Mouse (Mus musculus): ENCODE data around the gene Ccrl2. TPM values are rescaled to one million over a fixed set of nuclear protein-coding genes. Genes with fewer than 3 reads are reported as not detected.

The Ccrl2 gene
- polyA plus RNA-seq, 1 experiment from 2014 or later, result 15.7 TPM

DNA sequence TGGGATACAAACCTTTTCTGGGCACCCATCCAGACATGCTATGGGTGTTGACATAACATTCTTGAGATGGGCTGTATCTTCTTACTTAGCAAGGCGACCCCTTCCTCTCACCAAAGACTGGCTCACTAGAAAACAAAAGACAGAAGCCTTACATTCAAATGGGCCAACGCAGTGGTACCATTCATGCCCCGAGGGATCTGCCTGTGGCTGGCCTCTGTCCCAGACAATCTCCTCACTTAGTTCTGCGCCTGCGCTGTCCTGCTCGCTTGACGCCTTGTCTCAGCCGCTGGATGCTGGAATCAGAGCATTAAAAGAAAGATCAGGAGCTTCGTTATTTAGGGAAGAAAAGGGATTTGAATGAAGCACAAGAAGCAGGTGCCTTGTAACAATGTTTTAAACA is 35.3 kb upstream of the Ccrl2 start:
- Histone ChIP-seq H3K27ac (ENCODE audit: low read length) (no peak overlapping the region), H3K4me3 (ENCODE audit: low read depth, low read length) (no peak overlapping the region), H3K36me3 (ENCODE audit: control insufficient read depth, insufficient read depth) (no peaks in the 10 kb centered on the region), H3K27me3 (ENCODE audit: control insufficient read depth, insufficient read depth, low read depth, low read length) (no peaks in the 10 kb centered on the region), H3K9me3 (replicated peaks; ENCODE audit: control insufficient read depth, low read length) (no peaks in the 10 kb centered on the region), H3K4me2 (ENCODE audit: low read depth, low read length) (no peak overlapping the region), H3K4me1 (ENCODE audit: control insufficient read depth, low read depth, low read length) (no peaks in the 10 kb centered on the region), H3K9ac (ENCODE audit: low read depth, low read length) (no peak overlapping the region)
- 60% methylated on average over 9 of the region's 9 CpGs for WGBS (ENCODE audit: insufficient replicate concordance)
- ATAC-seq (ENCODE audit: low read depth), result no peak

DNA sequence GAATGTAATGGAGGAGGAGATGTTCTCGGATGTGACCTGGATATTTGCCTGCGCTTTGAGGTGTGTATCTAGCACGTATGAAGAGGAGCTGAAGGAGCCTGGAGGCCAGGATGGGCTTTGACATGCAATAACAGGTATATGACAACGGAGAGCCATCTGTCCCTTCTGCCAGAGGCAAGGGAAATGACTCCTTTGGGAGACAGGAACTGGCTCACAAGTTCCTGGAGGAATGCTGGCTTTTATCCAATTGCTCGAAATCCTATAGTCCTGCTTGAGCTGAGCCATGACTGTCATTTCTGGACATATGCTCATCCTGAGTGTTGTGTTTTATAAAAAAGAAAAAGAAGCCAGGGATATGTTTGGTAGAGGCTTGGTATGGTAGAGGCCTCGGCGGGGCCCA is 31.6 kb upstream of the Ccrl2 start:
- H3K4me3 ChIP-seq (ENCODE audit: low read depth, low read length), result no peak overlapping the region
- H3K36me3 ChIP-seq (ENCODE audit: control insufficient read depth, insufficient read depth), result no peaks in the 10 kb centered on the region
- 54% methylated on average over 7 of the region's 7 CpGs for WGBS (ENCODE audit: insufficient replicate concordance)
- no peak overlapping the region for H3K4me2 ChIP-seq (ENCODE audit: low read depth, low read length)
- no peaks in the 10 kb centered on the region for H3K9me3 ChIP-seq (replicated peaks; ENCODE audit: control insufficient read depth, low read length)
- no peak overlapping the region for H3K9ac ChIP-seq (ENCODE audit: low read depth, low read length)
- H3K27ac ChIP-seq (ENCODE audit: low read length), result no peak overlapping the region
- no peaks in the 10 kb centered on the region for H3K27me3 ChIP-seq (ENCODE audit: control insufficient read depth, insufficient read depth, low read depth, low read length)
- ATAC-seq (ENCODE audit: low read depth), result no peak
- H3K4me1 ChIP-seq (ENCODE audit: control insufficient read depth, low read depth, low read length), result no peaks in the 10 kb centered on the region

DNA sequence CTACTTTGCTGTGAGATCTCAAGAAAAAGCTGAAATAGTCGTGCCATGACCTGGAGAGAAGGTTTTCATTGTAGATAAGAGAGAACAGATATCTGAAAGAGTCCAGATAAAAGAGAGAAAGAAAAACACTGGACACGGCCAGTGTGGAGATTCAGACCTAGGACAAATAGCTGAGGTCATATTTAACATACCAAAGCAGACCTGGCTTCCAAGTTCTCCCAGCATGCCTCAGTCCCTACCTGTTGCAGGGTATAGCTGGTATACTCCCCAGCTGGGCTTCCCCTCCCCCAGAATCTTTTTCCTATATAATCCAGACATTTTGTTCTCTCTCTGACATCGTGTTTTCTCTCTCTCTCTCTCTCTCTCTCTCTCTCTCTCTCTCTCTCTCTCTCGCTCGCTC is 30.6 kb upstream of the Ccrl2 start:
- Histone ChIP-seq H3K4me2 (ENCODE audit: low read depth, low read length) (no peak overlapping the region), H3K36me3 (ENCODE audit: control insufficient read depth, insufficient read depth) (no peaks in the 10 kb centered on the region), H3K9ac (ENCODE audit: low read depth, low read length) (no peak overlapping the region), H3K27ac (ENCODE audit: low read length) (no peak overlapping the region), H3K4me3 (ENCODE audit: low read depth, low read length) (no peak overlapping the region), H3K9me3 (replicated peaks; ENCODE audit: control insufficient read depth, low read length) (no peaks in the 10 kb centered on the region), H3K4me1 (ENCODE audit: control insufficient read depth, low read depth, low read length) (no peaks in the 10 kb centered on the region), H3K27me3 (ENCODE audit: control insufficient read depth, insufficient read depth, low read depth, low read length) (no peaks in the 10 kb centered on the region)
- no peak for ATAC-seq (ENCODE audit: low read depth)
- WGBS (ENCODE audit: insufficient replicate concordance), result 20% methylated on average over 5 of the region's 5 CpGs

DNA sequence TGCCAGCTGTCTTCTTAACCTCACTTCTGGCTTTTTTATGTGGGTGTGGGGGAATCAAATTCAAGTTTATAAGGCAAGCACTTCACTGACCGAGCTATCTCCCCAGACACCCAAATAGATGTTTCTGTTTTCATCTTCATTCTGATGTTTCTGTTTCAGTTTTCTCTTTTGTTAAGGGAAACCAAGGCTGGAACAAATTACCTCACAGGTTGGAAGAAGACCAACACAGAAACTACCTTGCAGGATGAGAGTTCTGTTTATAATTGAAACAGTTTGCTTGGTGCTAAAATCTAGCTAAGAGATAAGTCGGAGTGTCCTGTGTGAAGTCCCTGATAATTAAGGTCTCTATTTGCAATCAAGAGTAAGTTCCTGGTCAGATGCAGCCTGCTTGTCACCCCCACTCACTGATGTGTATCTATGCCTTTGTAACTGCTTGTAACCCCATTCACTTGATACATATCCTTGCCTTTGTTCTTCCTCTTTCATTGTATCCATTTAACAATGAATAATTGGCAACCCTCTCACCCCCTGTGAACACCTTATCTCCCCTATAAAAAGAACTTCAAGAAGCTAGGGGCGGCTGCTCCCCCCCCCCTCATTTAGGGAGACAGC is 29.8 kb upstream of the Ccrl2 start:
- Histone ChIP-seq H3K9me3 (replicated peaks; ENCODE audit: control insufficient read depth, low read length) (no peaks in the 10 kb centered on the region), H3K4me3 (ENCODE audit: low read depth, low read length) (no peak overlapping the region), H3K9ac (ENCODE audit: low read depth, low read length) (no peak overlapping the region), H3K4me1 (ENCODE audit: control insufficient read depth, low read depth, low read length) (no peaks in the 10 kb centered on the region), H3K27ac (ENCODE audit: low read length) (no peak overlapping the region), H3K27me3 (ENCODE audit: control insufficient read depth, insufficient read depth, low read depth, low read length) (no peaks in the 10 kb centered on the region), H3K4me2 (ENCODE audit: low read depth, low read length) (no peak overlapping the region), H3K36me3 (ENCODE audit: control insufficient read depth, insufficient read depth) (no peaks in the 10 kb centered on the region)
- WGBS (ENCODE audit: insufficient replicate concordance), result 33% methylated on average over 3 of the region's 3 CpGs
- ATAC-seq (ENCODE audit: low read depth), result no peak

DNA sequence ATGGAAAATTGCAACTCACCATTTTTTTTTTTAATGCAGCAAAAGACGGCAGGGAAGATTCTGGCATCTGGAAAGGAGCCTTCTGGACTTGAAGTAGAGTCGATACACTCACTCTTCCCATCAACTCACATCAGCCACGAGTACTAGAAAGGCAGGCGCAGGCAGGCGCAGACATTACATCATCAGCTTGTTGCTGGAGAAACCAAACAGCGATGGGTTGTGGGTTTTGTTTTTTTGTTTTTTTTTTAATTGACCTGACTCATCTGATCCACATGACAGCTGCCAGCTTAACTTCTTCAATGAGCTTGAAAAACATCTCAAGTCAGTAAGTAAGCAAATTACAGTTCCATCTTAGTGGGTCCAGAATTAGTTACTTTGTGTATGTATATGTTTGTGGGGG is 28.8 kb upstream of the Ccrl2 start:
- Histone ChIP-seq H3K4me1 (ENCODE audit: control insufficient read depth, low read depth, low read length) (no peaks in the 10 kb centered on the region), H3K9ac (ENCODE audit: low read depth, low read length) (no peak overlapping the region), H3K4me2 (ENCODE audit: low read depth, low read length) (no peak overlapping the region), H3K27me3 (ENCODE audit: control insufficient read depth, insufficient read depth, low read depth, low read length) (no peaks in the 10 kb centered on the region), H3K9me3 (replicated peaks; ENCODE audit: control insufficient read depth, low read length) (no peaks in the 10 kb centered on the region), H3K4me3 (ENCODE audit: low read depth, low read length) (no peak overlapping the region), H3K36me3 (ENCODE audit: control insufficient read depth, insufficient read depth) (no peaks in the 10 kb centered on the region), H3K27ac (ENCODE audit: low read length) (no peak overlapping the region)
- ATAC-seq (ENCODE audit: low read depth), result no peak
- 62% methylated on average over 6 of the region's 6 CpGs for WGBS (ENCODE audit: insufficient replicate concordance)

DNA sequence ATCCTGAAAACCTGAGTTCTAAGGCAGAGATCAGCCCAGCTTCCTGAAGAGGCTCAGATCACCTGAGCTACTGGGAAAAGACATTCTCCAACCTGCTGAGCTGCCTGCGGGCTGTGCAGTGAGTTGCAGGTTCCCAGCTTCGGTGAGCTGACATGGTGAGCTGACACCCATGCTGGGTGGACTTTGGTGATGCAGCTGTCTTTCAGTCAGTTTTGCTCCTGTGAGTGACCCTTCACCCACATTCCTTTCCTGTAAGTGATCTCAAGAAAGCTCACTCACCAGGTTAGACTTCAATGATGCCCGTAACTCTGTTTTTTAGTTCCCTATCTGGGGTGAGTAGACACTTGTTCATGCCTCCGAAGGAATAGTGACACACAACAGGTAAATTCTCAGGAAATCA is 28.0 kb upstream of the Ccrl2 start:
- Histone ChIP-seq H3K27ac (ENCODE audit: low read length) (no peak overlapping the region), H3K9ac (ENCODE audit: low read depth, low read length) (no peak overlapping the region), H3K36me3 (ENCODE audit: control insufficient read depth, insufficient read depth) (no peaks in the 10 kb centered on the region), H3K4me2 (ENCODE audit: low read depth, low read length) (no peak overlapping the region), H3K9me3 (replicated peaks; ENCODE audit: control insufficient read depth, low read length) (no peaks in the 10 kb centered on the region), H3K4me3 (ENCODE audit: low read depth, low read length) (no peak overlapping the region), H3K27me3 (ENCODE audit: control insufficient read depth, insufficient read depth, low read depth, low read length) (no peaks in the 10 kb centered on the region), H3K4me1 (ENCODE audit: control insufficient read depth, low read depth, low read length) (no peaks in the 10 kb centered on the region)
- no peak for ATAC-seq (ENCODE audit: low read depth)
- 44% methylated on average over 4 of the region's 4 CpGs for WGBS (ENCODE audit: insufficient replicate concordance)

DNA sequence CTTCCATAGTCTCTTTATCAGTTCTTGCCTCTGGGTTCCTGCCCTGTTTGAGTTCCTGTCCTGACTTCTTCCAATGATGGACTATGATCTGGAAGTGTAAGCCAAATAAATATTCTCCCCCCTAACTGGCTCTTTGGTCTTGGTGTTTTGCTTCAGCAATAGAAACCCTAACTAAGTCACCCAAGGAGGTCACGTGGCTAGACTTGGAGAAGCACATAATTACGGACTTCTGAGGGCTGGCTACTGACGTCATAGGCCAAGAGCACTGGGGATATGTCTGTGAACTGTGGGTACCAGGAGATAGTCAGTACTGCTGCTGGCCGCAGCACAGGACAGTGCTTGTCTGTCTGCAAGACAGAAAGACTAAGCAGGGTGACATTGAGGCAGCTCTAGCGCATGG is 24.4 kb upstream of the Ccrl2 start:
- no peaks in the 10 kb centered on the region for H3K4me1 ChIP-seq (ENCODE audit: control insufficient read depth, low read depth, low read length)
- 59% methylated on average over 5 of the region's 5 CpGs for WGBS (ENCODE audit: insufficient replicate concordance)
- no peak overlapping the region for H3K27ac ChIP-seq (ENCODE audit: low read length)
- no peak overlapping the region for H3K4me2 ChIP-seq (ENCODE audit: low read depth, low read length)
- H3K4me3 ChIP-seq (ENCODE audit: low read depth, low read length), result no peak overlapping the region
- no peaks in the 10 kb centered on the region for H3K27me3 ChIP-seq (ENCODE audit: control insufficient read depth, insufficient read depth, low read depth, low read length)
- no peak for ATAC-seq (ENCODE audit: low read depth)
- H3K9me3 ChIP-seq (replicated peaks; ENCODE audit: control insufficient read depth, low read length), result no peaks in the 10 kb centered on the region
- no peak overlapping the region for H3K9ac ChIP-seq (ENCODE audit: low read depth, low read length)
- H3K36me3 ChIP-seq (ENCODE audit: control insufficient read depth, insufficient read depth), result no peaks in the 10 kb centered on the region

DNA sequence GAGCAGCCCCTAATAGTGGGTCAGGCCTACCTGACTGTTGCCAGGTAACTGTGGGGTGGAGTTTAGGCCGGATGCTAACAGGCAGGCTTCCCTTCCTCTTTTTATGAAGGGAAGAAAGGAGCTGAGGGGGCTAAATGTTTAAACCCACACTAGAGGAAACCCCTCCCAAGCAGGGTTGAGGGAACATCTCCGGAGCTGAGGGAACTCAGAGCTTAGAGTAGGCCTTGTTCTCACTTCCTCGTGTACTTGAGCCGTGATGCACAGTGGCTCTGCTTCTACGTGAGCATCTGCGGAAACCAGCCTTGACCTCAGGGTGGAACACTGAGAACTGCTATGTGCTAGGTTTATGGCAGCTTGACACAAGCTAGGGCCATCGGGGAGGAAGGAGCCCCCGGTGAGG is 23.5 kb upstream of the Ccrl2 start:
- Histone ChIP-seq H3K4me2 (ENCODE audit: low read depth, low read length) (no peak overlapping the region), H3K36me3 (ENCODE audit: control insufficient read depth, insufficient read depth) (no peaks in the 10 kb centered on the region), H3K9me3 (replicated peaks; ENCODE audit: control insufficient read depth, low read length) (no peaks in the 10 kb centered on the region), H3K27me3 (ENCODE audit: control insufficient read depth, insufficient read depth, low read depth, low read length) (no peaks in the 10 kb centered on the region; the same call in 1 of the 2 replicates), H3K27ac (ENCODE audit: low read length) (no peak overlapping the region), H3K9ac (ENCODE audit: low read depth, low read length) (no peak overlapping the region), H3K4me3 (ENCODE audit: low read depth, low read length) (no peak overlapping the region), H3K4me1 (ENCODE audit: control insufficient read depth, low read depth, low read length) (no peaks in the 10 kb centered on the region)
- WGBS (ENCODE audit: insufficient replicate concordance), result 65% methylated on average over 8 of the region's 8 CpGs
- no peak for ATAC-seq (ENCODE audit: low read depth)

DNA sequence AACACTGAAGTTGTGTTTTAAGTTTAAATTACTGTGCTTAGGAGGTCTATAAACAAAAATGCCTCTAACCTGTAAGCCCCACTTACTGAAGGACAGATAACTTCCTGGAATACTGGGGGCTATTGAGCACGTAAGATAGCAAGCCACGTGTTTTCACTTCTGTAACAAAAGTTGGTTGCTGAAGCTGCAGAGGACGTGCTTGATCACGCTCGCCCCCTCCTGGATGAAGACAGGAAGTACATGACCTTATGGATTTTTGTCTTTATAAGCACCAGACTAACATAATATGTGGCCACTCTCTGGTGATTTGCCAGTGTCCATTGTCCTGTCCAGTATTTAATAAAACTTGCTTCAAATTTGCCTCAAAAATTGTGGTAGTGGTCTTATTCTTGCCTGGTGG is 20.4 kb upstream of the Ccrl2 start:
- H3K27ac ChIP-seq (ENCODE audit: low read length), result no peak overlapping the region
- no peaks in the 10 kb centered on the region; the same call in 1 of the 2 replicates for H3K27me3 ChIP-seq (ENCODE audit: control insufficient read depth, insufficient read depth, low read depth, low read length)
- H3K4me1 ChIP-seq (ENCODE audit: control insufficient read depth, low read depth, low read length), result no peaks in the 10 kb centered on the region
- no peaks in the 10 kb centered on the region for H3K36me3 ChIP-seq (ENCODE audit: control insufficient read depth, insufficient read depth)
- ATAC-seq (ENCODE audit: low read depth), result no peak
- WGBS (ENCODE audit: insufficient replicate concordance), result 50% methylated on average over 5 of the region's 5 CpGs
- no peak overlapping the region for H3K9ac ChIP-seq (ENCODE audit: low read depth, low read length)
- no peak overlapping the region for H3K4me2 ChIP-seq (ENCODE audit: low read depth, low read length)
- no peak overlapping the region for H3K4me3 ChIP-seq (ENCODE audit: low read depth, low read length)
- no peaks in the 10 kb centered on the region for H3K9me3 ChIP-seq (replicated peaks; ENCODE audit: control insufficient read depth, low read length)

All from liver, embryonic 16.5 days (tissue).